Mouse (Mus musculus): ENCODE measurements around the gene Ypel4. TPM values are rescaled to one million over a fixed set of nuclear protein-coding genes. Genes with fewer than 3 reads are reported as not detected.
A peak's percentile ranks its signal among the peaks of the same experiment; 100 is the strongest.

The Ypel4 gene
- total RNA-seq (2021): 1 to 10 TPM in 1 of 2 experiments, under 1 TPM in 1; 0.73 to 1.0 TPM
- long read RNA-seq, experiment 1, partial matches to known transcripts: 0 of 1 reads
- long read RNA-seq, experiment 1, other reads (novel, unspliced or antisense): 0 of 1 reads
- long read RNA-seq, experiment 2: 0 reads

- intact Hi-C loops (cut with DNase I; ENCODE audit: low total_unique reads): no loop called here
- peak; percentile 36 for DNase-seq
These were observed at the start of gene Ypel4 for GRCm38 (mm10) chr2:84733579-84734300. TSS of gene Ypel4 (plus strand) at chr2:84734058.

- DNase-seq: no peak
- intact Hi-C loops (cut with DNase I; ENCODE audit: low total_unique reads): no loop called here
These were observed 45.6 kb upstream of the Ypel4 start for GRCm38 (mm10) chr2:84688080-84688844.

- no peak for DNase-seq
- intact Hi-C loops (cut with DNase I; ENCODE audit: low total_unique reads): no loop called here
These were observed 43.8 kb upstream of the Ypel4 start for GRCm38 (mm10) chr2:84690050-84690449.

- DNase-seq: no peak
- intact Hi-C loops (cut with DNase I; ENCODE audit: low total_unique reads): no loop called here
These were observed 38.7 kb upstream of the Ypel4 start for GRCm38 (mm10) chr2:84695007-84695695.

GRCm38 (mm10) chr2:84703497-84703896, 30.4 kb upstream of the Ypel4 start:
- no peak for DNase-seq
- intact Hi-C loops (cut with DNase I; ENCODE audit: low total_unique reads): no loop called here

- intact Hi-C loops (cut with DNase I; ENCODE audit: low total_unique reads): no loop called here
- no peak for DNase-seq
These were observed 29.5 kb upstream of the Ypel4 start for GRCm38 (mm10) chr2:84704329-84704728.

GRCm38 (mm10) chr2:84705295-84705694, 28.6 kb upstream of the Ypel4 start:
- intact Hi-C loops (cut with DNase I; ENCODE audit: low total_unique reads): no loop called here
- DNase-seq: no peak

- intact Hi-C loops (cut with DNase I; ENCODE audit: low total_unique reads): no loop called here
- no peak for DNase-seq
These were observed 26.3 kb upstream of the Ypel4 start for GRCm38 (mm10) chr2:84707523-84707922.

GRCm38 (mm10) chr2:84711898-84712297, 22.0 kb upstream of the Ypel4 start:
- intact Hi-C loops (cut with DNase I; ENCODE audit: low total_unique reads): no loop called here

GRCm38 (mm10) chr2:84714422-84714810, 19.4 kb upstream of the Ypel4 start:
- intact Hi-C loops (cut with DNase I; ENCODE audit: low total_unique reads): no loop called here

More at GRCm38 (mm10) chr2:84711898-84712297, 22.0 kb upstream of the Ypel4 start:
- no peak for DNase-seq

GRCm38 (mm10) chr2:84714811-84715561, 18.9 kb upstream of the Ypel4 start, which contains the start of gene Zdhhc5:
TSS of gene Zdhhc5 (minus strand) at chr2:84715180.
- intact Hi-C loops (cut with DNase I; ENCODE audit: low total_unique reads): no loop called here

More at GRCm38 (mm10) chr2:84714422-84714810, 19.4 kb upstream of the Ypel4 start:
- no peak for DNase-seq

GRCm38 (mm10) chr2:84715562-84716361, 18.1 kb upstream of the Ypel4 start:
- DNase-seq: peak; percentile 73
- intact Hi-C loops (cut with DNase I; ENCODE audit: low total_unique reads): no loop called here

More at GRCm38 (mm10) chr2:84714811-84715561, 18.9 kb upstream of the Ypel4 start, which contains the start of gene Zdhhc5:
- DNase-seq: peak; percentile 99

- DNase-seq: no peak
- intact Hi-C loops (cut with DNase I; ENCODE audit: low total_unique reads): no loop called here
These were observed 17.2 kb upstream of the Ypel4 start for GRCm38 (mm10) chr2:84716423-84717355.

GRCm38 (mm10) chr2:84717357-84717756, 16.5 kb upstream of the Ypel4 start:
- intact Hi-C loops (cut with DNase I; ENCODE audit: low total_unique reads): no loop called here
- no peak for DNase-seq

GRCm38 (mm10) chr2:84720718-84721117, 13.1 kb upstream of the Ypel4 start:
- intact Hi-C loops (cut with DNase I; ENCODE audit: low total_unique reads): no loop called here
- no peak for DNase-seq

- intact Hi-C loops (cut with DNase I; ENCODE audit: low total_unique reads): no loop called here
- no peak for DNase-seq
These were observed 12.7 kb upstream of the Ypel4 start for GRCm38 (mm10) chr2:84721182-84721581.

- DNase-seq: no peak
- intact Hi-C loops (cut with DNase I; ENCODE audit: low total_unique reads): no loop called here
These were observed 10.0 kb upstream of the Ypel4 start for GRCm38 (mm10) chr2:84723856-84724255.

All from gastrocnemius, postnatal 14 days (tissue).